Mouse (Mus musculus) forebrain, postnatal 0 days (tissue): ENCODE results near the gene Tceal7. TPM values are rescaled to one million over a fixed set of nuclear protein-coding genes. Genes with fewer than 3 reads are reported as not detected.

Source experiments
- ATAC-seq: fragments of 200-750 bp; cut with Nextera tagmentation; 2 replicates; pipeline ENCODE4 v1.8.0; 2017; ENCODE audit warnings: mild to moderate bottlenecking, moderate library complexity
- DNase-seq: peaks from one replicate; pipeline ENCODE4 v3.0.0-alpha.2; 2015
- H3K27ac ChIP-seq: fragments of 300-500 bp; sonication (generic); 2 replicates; pipeline ENCODE4 v1.5.1; 2014; ENCODE audit warnings: low read depth, mild to moderate bottlenecking, antibody characterized with exemption, low read length, moderate library complexity, mixed read lengths
- H3K27me3 ChIP-seq: fragments of 300-500 bp; sonication (generic); 2 replicates; pipeline ENCODE4 v1.6.1; 2014; ENCODE audit warnings: mild to moderate bottlenecking, low read length, mixed read lengths; ENCODE audit not compliant: insufficient read depth
- H3K36me3 ChIP-seq: fragments of 300-500 bp; sonication (generic); 2 replicates; pipeline ENCODE4 v1.6.1; 2014; ENCODE audit warnings: mild to moderate bottlenecking, moderate library complexity; ENCODE audit not compliant: insufficient read depth
- H3K4me1 ChIP-seq: fragments of 300-500 bp; sonication (generic); 2 replicates; pipeline ENCODE4 v1.6.1; 2014; ENCODE audit warnings: antibody characterized with exemption; ENCODE audit not compliant: insufficient read depth
- H3K4me2 ChIP-seq: fragments of 300-500 bp; sonication (generic); 2 replicates; pipeline ENCODE4 v1.6.1; 2014; ENCODE audit warnings: low read depth, mild to moderate bottlenecking, moderate library complexity
- H3K4me3 ChIP-seq: fragments of 300-500 bp; sonication (generic); 2 replicates; pipeline ENCODE4 v1.5.1; 2014; ENCODE audit warnings: low read depth, low read length, mixed read lengths
- H3K9ac ChIP-seq: fragments of 300-500 bp; sonication (generic); 2 replicates; pipeline ENCODE4 v1.6.1; 2014; ENCODE audit warnings: mild to moderate bottlenecking
- H3K9me3 ChIP-seq: fragments of 300-500 bp; sonication (generic); 2 replicates; pipeline ENCODE4 v1.6.1; 2016; ENCODE audit warnings: low read length
- CTCF ChIP-seq: sonication (generic); IDR thresholded peaks from 2 replicates; pipeline ENCODE4 v1.5.1; 2016; ENCODE audit warnings: antibody characterized with exemption, control low read depth, low read depth
- WGBS: fragments of 180-500 bp; shearing (Covaris S2); extraction: QIAGEN DNeasy Blood & Tissue Kit; methylation state at CpG from one replicate; pipeline ENCODE4 v1.1.7; 2014; 5-methylcytosine and 5-hydroxymethylcytosine counted together
- microRNA-seq, 2 experiments: library from miRNA; unstranded; fragments of <30 nt; microRNA quantifications; one replicate each; pipeline ENCODE4; 2016
- polyA plus RNA-seq: library from polyadenylated mRNA; unstranded; fragments of >200 nt; fragmentation: Nextera tagmentation; extraction: Ambion mirVana; gene quantifications from 2 replicates; pipeline ENCODE4 v1.2.1, GENCODE M21; 2015
- total RNA-seq: library from RNA; depleted of rRNA; stranded (reverse); fragments of >200 nt; gene quantifications from 2 replicates; pipeline ENCODE4 v1.2.3, GENCODE M21; 2014; rRNA removed

Tceal7 gene
- total and polyA plus RNA-seq, 2 experiments from 2014 or later: 3.0 to 4.9 TPM

DNA sequence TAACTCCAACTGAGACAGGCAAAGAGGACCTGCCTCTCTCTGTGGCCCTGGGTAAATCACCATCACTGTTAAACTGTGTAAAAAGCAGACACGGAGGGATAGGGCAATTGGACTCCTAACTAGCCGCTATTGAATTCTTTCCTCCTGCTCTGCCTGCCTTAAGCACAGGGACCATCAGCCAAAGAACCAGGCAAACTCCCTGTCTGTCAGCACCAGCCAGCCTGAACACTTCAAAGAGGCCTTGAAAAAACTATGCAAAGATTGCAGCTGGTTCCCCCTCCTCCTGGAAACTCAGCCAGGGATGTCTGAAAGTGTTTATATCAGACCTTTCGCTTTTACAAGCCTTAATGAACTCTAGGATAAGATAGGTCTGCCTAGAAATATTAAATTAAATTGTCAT lies 60.0 kb downstream of the Tceal7 start:
- ATAC-seq (no peak), DNase-seq (no peak)
- Histone ChIP-seq H3K4me3 (no peak overlapping the region), H3K27ac (no peak overlapping the region), H3K4me1 (no peaks in the 10 kb centered on the region; the same call in 1 of the 2 replicates), H3K4me2 (no peak overlapping the region), H3K36me3 (no peaks in the 10 kb centered on the region), H3K9me3 (no peaks in the 10 kb centered on the region), H3K27me3 (no peaks in the 10 kb centered on the region), H3K9ac (no peak overlapping the region)
- 25% methylated on average over 3 of the region's 3 CpGs for WGBS
- TF ChIP-seq CTCF: no peak

DNA sequence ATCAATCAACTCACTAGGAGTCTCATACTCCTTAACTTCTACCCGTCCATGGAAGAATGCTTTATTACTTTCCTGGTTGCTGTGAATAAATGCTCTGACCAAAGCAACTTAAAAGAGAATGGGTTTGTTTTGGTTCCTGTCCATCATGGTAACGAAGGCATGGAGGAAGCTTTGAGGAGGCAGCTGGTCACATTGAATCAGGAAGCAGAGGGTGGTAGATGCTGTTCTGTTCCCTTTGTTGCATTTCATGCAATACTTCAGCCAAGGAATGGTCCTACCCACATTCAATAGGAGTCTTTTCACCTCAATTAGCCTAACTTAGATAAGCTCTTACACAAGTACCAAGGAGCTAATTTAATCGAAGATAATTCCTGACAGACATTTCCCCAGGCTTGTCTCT lies 60.8 kb downstream of the Tceal7 start:
- ATAC-seq (no peak), DNase-seq (no peak)
- no peaks in the 10 kb centered on the region for H3K27me3 ChIP-seq

More for the DNA sequence above, 60.8 kb downstream of the Tceal7 start:
- no peak overlapping the region for H3K4me2 ChIP-seq
- WGBS: 27% methylated on average over 3 of the region's 3 CpGs
- TF ChIP-seq CTCF: no peak
- no peak overlapping the region for H3K9ac ChIP-seq
- no peaks in the 10 kb centered on the region for H3K9me3 ChIP-seq
- H3K4me3 ChIP-seq: no peak overlapping the region
- H3K4me1 ChIP-seq: no peaks in the 10 kb centered on the region; the same call in 1 of the 2 replicates
- no peak overlapping the region for H3K27ac ChIP-seq
- no peaks in the 10 kb centered on the region for H3K36me3 ChIP-seq

Small RNA genes within 50 kb of the gene (microRNA-seq; reads per million reads assigned to microRNA genes)
- 0 reads per million in 2 experiments for gene Mir6383

Other genes starting within 250 kb of the Tceal7 start
- gene Arxes2, start 221.0 kb upstream of the Tceal7 start, total RNA-seq: 179 and 211 TPM in 2 replicates
- gene Arxes2, start 221.0 kb upstream of the Tceal7 start, polyA plus RNA-seq: 235 and 280 TPM in 2 replicates
- 54.5 and 55.4 TPM in 2 replicates for gene Arxes1, start 181.4 kb upstream of the Tceal7 start, total RNA-seq
- 109 and 190 TPM in 2 replicates for gene Arxes1, start 181.4 kb upstream of the Tceal7 start, polyA plus RNA-seq
- 417 and 436 TPM in 2 replicates for gene Bex2, start 146.5 kb upstream of the Tceal7 start, total RNA-seq
- gene Bex2, start 146.5 kb upstream of the Tceal7 start, polyA plus RNA-seq: 952 and 965 TPM in 2 replicates
- gene Nxf3, start 129.5 kb upstream of the Tceal7 start, total RNA-seq: not detected in 2 replicates
- gene Nxf3, start 129.5 kb upstream of the Tceal7 start, polyA plus RNA-seq: 0.27 TPM in 1 of 2 replicates, not detected in the other
- gene Bex4, start 75.8 kb upstream of the Tceal7 start, total RNA-seq: 92.9 and 120 TPM in 2 replicates
- gene Bex4, start 75.8 kb upstream of the Tceal7 start, polyA plus RNA-seq: 204 and 211 TPM in 2 replicates
- 112 and 117 TPM in 2 replicates for gene Tceal8, start 42.4 kb upstream of the Tceal7 start, total RNA-seq
- gene Tceal8, start 42.4 kb upstream of the Tceal7 start, polyA plus RNA-seq: 134 and 141 TPM in 2 replicates
- 14.2 and 14.9 TPM in 2 replicates for gene Tceal5, start 10.9 kb upstream of the Tceal7 start, total RNA-seq
- 34.6 and 41.5 TPM in 2 replicates for gene Tceal5, start 10.9 kb upstream of the Tceal7 start, polyA plus RNA-seq
- gene Bex1, start 734 bp downstream of the Tceal7 start, total RNA-seq: 105 and 106 TPM in 2 replicates
- 288 and 297 TPM in 2 replicates for gene Bex1, start 734 bp downstream of the Tceal7 start, polyA plus RNA-seq
- gene Tceal9, start 30.3 kb downstream of the Tceal7 start, total RNA-seq: 182 and 203 TPM in 2 replicates
- gene Tceal9, start 30.3 kb downstream of the Tceal7 start, polyA plus RNA-seq: 263 and 323 TPM in 2 replicates
- gene Bex3, start 55.5 kb downstream of the Tceal7 start, total RNA-seq: 219 and 271 TPM in 2 replicates
- gene Bex3, start 55.5 kb downstream of the Tceal7 start, polyA plus RNA-seq: 782 and 828 TPM in 2 replicates